Mouse (Mus musculus) intestine, embryonic 15.5 days (tissue): Measurements from ENCODE around the gene Gm10696. TPM values are rescaled to one million over a fixed set of nuclear protein-coding genes. Genes with fewer than 3 reads are reported as not detected.
"Not testable (repeated sequence)": the region's sequence is repeated elsewhere in the genome, so short reads cannot be mapped to it uniquely, and the experiment has no call there.

Experiments
- ATAC-seq: fragments of 200-750 bp; cut with Nextera tagmentation; 2 replicates; pipeline ENCODE4 v1.8.0; 2017; ENCODE audit warnings: moderate TSS enrichment, moderate library complexity
- H3K27ac ChIP-seq: fragments of 300-500 bp; sonication (generic); 2 replicates; pipeline ENCODE4 v1.5.1; 2015; ENCODE audit warnings: mild to moderate bottlenecking, inconsistent platforms
- H3K27me3 ChIP-seq: fragments of 300-500 bp; sonication (generic); replicated peaks from 2 replicates; pipeline ENCODE4 v1.6.1; 2015; ENCODE audit warnings: inconsistent platforms
- H3K36me3 ChIP-seq: fragments of 300-500 bp; sonication (generic); 2 replicates; pipeline ENCODE4 v1.6.1; 2015; ENCODE audit warnings: inconsistent platforms
- H3K4me1 ChIP-seq: fragments of 300-500 bp; sonication (generic); replicated peaks from 2 replicates; pipeline ENCODE4 v1.6.1; 2015; ENCODE audit warnings: inconsistent platforms
- H3K4me2 ChIP-seq: fragments of 300-500 bp; sonication (generic); replicated peaks from 2 replicates; pipeline ENCODE4 v1.6.1; 2015; ENCODE audit warnings: mild to moderate bottlenecking, inconsistent platforms
- H3K4me3 ChIP-seq: fragments of 300-500 bp; sonication (generic); replicated peaks from 2 replicates; pipeline ENCODE4 v1.5.1; 2015; ENCODE audit warnings: inconsistent platforms
- H3K9ac ChIP-seq: fragments of 300-500 bp; sonication (generic); 2 replicates; pipeline ENCODE4 v1.6.1; 2015; ENCODE audit warnings: inconsistent platforms
- H3K9me3 ChIP-seq: fragments of 300-500 bp; sonication (generic); 2 replicates; pipeline ENCODE4 v1.6.1; 2016; ENCODE audit warnings: inconsistent platforms
- WGBS: fragments of 180-500 bp; shearing (Covaris S2); methylation state at CpG from one replicate; pipeline ENCODE4 v1.1.7; 2015; 5-methylcytosine and 5-hydroxymethylcytosine counted together
- polyA plus RNA-seq: library from polyadenylated mRNA; unstranded; fragments of >200 nt; fragmentation: Nextera tagmentation; extraction: Ambion mirVana; gene quantifications from 2 replicates; pipeline ENCODE4 v1.2.1, GENCODE M21; 2015

Gm10696 gene
- not detected in 2 replicates for polyA plus RNA-seq

DNA sequence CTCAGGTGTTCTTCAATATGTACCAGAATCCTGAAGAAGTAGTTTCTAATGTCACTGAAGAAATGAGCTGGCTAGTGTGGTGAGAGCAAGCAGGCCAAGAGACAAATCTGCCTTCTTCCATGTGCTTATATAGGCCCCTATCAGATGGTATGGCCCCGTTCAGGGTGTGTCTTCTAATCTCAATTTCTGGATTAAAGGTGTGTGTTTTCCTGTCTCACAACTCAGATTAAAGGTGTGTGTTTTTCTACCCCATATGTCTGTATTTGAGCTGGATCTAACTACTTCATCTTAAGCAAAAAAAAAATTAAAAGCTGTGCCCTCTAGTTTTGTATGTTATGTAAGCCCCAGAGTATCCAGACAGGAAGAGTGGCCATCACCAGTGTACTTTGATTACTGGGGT is at the start of gene Gm10696:
Gm10696 (minus strand) TSS at position 101 of the 400 bp plus-strand sequence.
- not testable (repeated sequence) for H3K9ac ChIP-seq, H3K4me1 ChIP-seq, H3K4me2 ChIP-seq, ATAC-seq, H3K27me3 ChIP-seq, H3K36me3 ChIP-seq, H3K9me3 ChIP-seq, H3K27ac ChIP-seq, H3K4me3 ChIP-seq
- whole genome bisulfite sequencing: 79% methylated on average over 1 of the region's 1 CpGs

GRCm38 (mm10) chr3:94196414-94196813 is 18.4 kb upstream of the Gm10696 start, which contains the start of gene Gm5286:
Gm5286 (plus strand) TSS chr3:94196714.
- not testable (repeated sequence) for ATAC-seq, H3K9ac ChIP-seq, H3K4me3 ChIP-seq, H3K27me3 ChIP-seq, H3K4me2 ChIP-seq, H3K36me3 ChIP-seq, H3K4me1 ChIP-seq, H3K27ac ChIP-seq, H3K9me3 ChIP-seq
- WGBS: 95% methylated on average over 3 of the region's 4 CpGs

- not testable (repeated sequence) for H3K9me3 ChIP-seq
Measured at GRCm38 (mm10) chr3:94167351-94167750, 10.6 kb downstream of the Gm10696 start.

More at GRCm38 (mm10) chr3:94167351-94167750, 10.6 kb downstream of the Gm10696 start:
- H3K36me3 ChIP-seq, H3K4me1 ChIP-seq, H3K4me2 ChIP-seq, ATAC-seq, H3K4me3 ChIP-seq, H3K27ac ChIP-seq, H3K27me3 ChIP-seq, H3K9ac ChIP-seq: not testable (repeated sequence)

Other genes starting within 250 kb of the Gm10696 start
- 0.20 and 0.37 TPM in 2 replicates for gene Gm9117, start 234.7 kb downstream of the Gm10696 start, polyA plus RNA-seq
- not detected in 2 replicates for gene Tdpoz5, start 216.9 kb downstream of the Gm10696 start, polyA plus RNA-seq
- gene Gm9125, start 123.3 kb downstream of the Gm10696 start, polyA plus RNA-seq: not detected in 2 replicates
- not detected in 2 replicates for gene Gm10697, start 105.5 kb downstream of the Gm10696 start, polyA plus RNA-seq
- gene Gm5286, start 18.5 kb upstream of the Gm10696 start, polyA plus RNA-seq: not detected in 2 replicates
- gene Gm4778, start 85.8 kb upstream of the Gm10696 start, polyA plus RNA-seq: not detected in 2 replicates
- gene Them4, start 131.9 kb upstream of the Gm10696 start, polyA plus RNA-seq: 15.6 and 18.7 TPM in 2 replicates
- gene Them5, start 163.9 kb upstream of the Gm10696 start, polyA plus RNA-seq: not detected in 2 replicates
- 0.59 and 0.81 TPM in 2 replicates for gene C2cd4d, start 184.2 kb upstream of the Gm10696 start, polyA plus RNA-seq
- 6.8 and 7.9 TPM in 2 replicates for gene Rorc, start 194.6 kb upstream of the Gm10696 start, polyA plus RNA-seq
- gene Lingo4, start 220.3 kb upstream of the Gm10696 start, polyA plus RNA-seq: 0.41 and 0.58 TPM in 2 replicates
- 11.5 and 11.9 TPM in 2 replicates for gene Tdrkh, start 235.1 kb upstream of the Gm10696 start, polyA plus RNA-seq